Mouse (Mus musculus): Measurements from ENCODE around the gene Ptpn9. TPM values are rescaled to one million over a fixed set of nuclear protein-coding genes. Genes with fewer than 3 reads are reported as not detected.

Ptpn9 gene
- total RNA-seq, 1 experiment = 6.8 TPM

DNA sequence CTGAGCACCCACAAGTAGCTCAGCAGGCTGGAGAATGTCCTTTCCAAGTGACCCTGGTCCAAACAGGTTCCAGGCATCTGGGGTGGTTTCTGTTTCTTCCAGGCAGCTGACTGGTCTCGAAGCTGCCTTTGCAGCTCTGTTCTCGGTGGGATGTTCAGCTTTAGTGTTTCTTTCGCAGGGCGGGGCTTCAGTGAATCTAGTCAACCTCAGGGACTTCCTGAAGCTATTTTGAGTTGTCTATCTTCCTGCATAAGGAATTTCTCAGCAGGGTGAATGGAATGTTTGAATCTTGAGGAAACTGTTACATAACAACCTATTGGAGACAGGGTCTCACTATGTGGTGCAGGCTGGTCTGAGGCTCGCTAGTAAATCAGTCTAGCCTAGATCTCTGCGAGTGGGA is 14.5 kb upstream of the Ptpn9 start:
- Histone ChIP-seq H3K36me3 (ENCODE audit: control insufficient read depth, insufficient read depth, low read length, poor library complexity, severe bottlenecking) (peaks cover 3% of the 10 kb centered on the region), H3K4me3 (ENCODE audit: insufficient read depth in 1 of 2, low read depth in 1 of 2, low read length in 2 of 2, poor library complexity in 1 of 2, severe bottlenecking in 1 of 2) (no peak overlapping the region), H3K9me3 (ENCODE audit: control insufficient read depth, insufficient read depth, low read depth, low read length) (no peaks in the 10 kb centered on the region), H3K9ac (ENCODE audit: insufficient read depth, low read depth, low read length, poor library complexity, severe bottlenecking) (no peak overlapping the region), H3K4me1 (ENCODE audit: control insufficient read depth in 2 of 2, insufficient read depth in 2 of 2, low read length in 2 of 2, poor library complexity in 1 of 2) (0 out of 4 replicates have a peak, but pooled peaks cover 0 to 3% of the 10 kb centered on the region in 2 experiments), H3K27ac (ENCODE audit: insufficient read depth, low read depth, low read length, poor library complexity, severe bottlenecking) (no peak overlapping the region)
- no peak for DNase-seq (ENCODE audit: low read depth, low spot score)
- in situ Hi-C loops (cut with MboI; ENCODE audit: low sequenced_read_pairs in 2 of 2, unreplicated experiment in 2 of 2) = no loop called here
- TF ChIP-seq MAFK (IDR thresholded peaks at IDR 0.05; ENCODE audit: insufficient read depth, low read depth, low read length) (no peak), CHD2 (IDR thresholded peaks at IDR 0.05; ENCODE audit: low read depth, low read length) (no peak), ZC3H11A (IDR thresholded peaks at IDR 0.05; ENCODE audit: borderline replicate concordance, low read depth, low read length) (no peak), HCFC1 (IDR thresholded peaks at IDR 0.05; ENCODE audit: borderline replicate concordance, insufficient read depth, low read length) (no peak), ZNF384 (IDR thresholded peaks at IDR 0.05; ENCODE audit: low read depth, low read length) (no peak)

DNA sequence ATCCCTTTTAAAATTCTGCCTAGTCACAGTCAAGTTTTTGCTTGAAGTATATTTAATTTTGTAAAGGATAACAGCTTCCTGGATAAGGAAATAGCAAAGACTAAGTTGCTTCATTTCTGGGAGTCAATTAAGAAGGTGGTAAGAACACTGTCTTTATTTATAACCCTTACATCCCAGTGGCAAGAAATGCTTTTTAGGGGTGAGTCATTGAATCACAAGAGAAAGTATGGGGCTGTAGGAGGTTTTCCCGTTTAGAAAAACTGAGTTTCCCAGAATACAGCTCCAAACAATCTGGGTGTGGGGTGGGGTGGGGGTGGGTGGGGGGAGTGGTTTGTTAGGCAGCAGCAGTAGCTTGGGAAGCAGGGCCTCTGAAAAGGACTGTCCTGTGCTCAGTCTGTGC is 13.2 kb upstream of the Ptpn9 start:
- peaks cover 3% of the 10 kb centered on the region for H3K36me3 ChIP-seq (ENCODE audit: control insufficient read depth, insufficient read depth, low read length, poor library complexity, severe bottlenecking)
- 0 out of 4 replicates have a peak, but pooled peaks cover 0 to 3% of the 10 kb centered on the region in 2 experiments for H3K4me1 ChIP-seq (ENCODE audit: control insufficient read depth in 2 of 2, insufficient read depth in 2 of 2, low read length in 2 of 2, poor library complexity in 1 of 2)
- H3K4me3 ChIP-seq (ENCODE audit: insufficient read depth in 1 of 2, low read depth in 1 of 2, low read length in 2 of 2, poor library complexity in 1 of 2, severe bottlenecking in 1 of 2) = no peak overlapping the region
- H3K27ac ChIP-seq (ENCODE audit: insufficient read depth, low read depth, low read length, poor library complexity, severe bottlenecking) = no peak overlapping the region
- no peak for DNase-seq (ENCODE audit: low read depth, low spot score)
- TF ChIP-seq HCFC1 (IDR thresholded peaks at IDR 0.05; ENCODE audit: borderline replicate concordance, insufficient read depth, low read length) = no peak
- no peak for TF ChIP-seq ZNF384 (IDR thresholded peaks at IDR 0.05; ENCODE audit: low read depth, low read length)
- TF ChIP-seq MAFK (IDR thresholded peaks at IDR 0.05; ENCODE audit: insufficient read depth, low read depth, low read length) = no peak
- no peak for TF ChIP-seq ZC3H11A (IDR thresholded peaks at IDR 0.05; ENCODE audit: borderline replicate concordance, low read depth, low read length)
- TF ChIP-seq CHD2 (IDR thresholded peaks at IDR 0.05; ENCODE audit: low read depth, low read length) = no peak
- H3K9ac ChIP-seq (ENCODE audit: insufficient read depth, low read depth, low read length, poor library complexity, severe bottlenecking) = no peak overlapping the region
- no peaks in the 10 kb centered on the region for H3K9me3 ChIP-seq (ENCODE audit: control insufficient read depth, insufficient read depth, low read depth, low read length)
- in situ Hi-C loops (cut with MboI; ENCODE audit: low sequenced_read_pairs in 2 of 2, unreplicated experiment in 2 of 2) = no loop called here

DNA sequence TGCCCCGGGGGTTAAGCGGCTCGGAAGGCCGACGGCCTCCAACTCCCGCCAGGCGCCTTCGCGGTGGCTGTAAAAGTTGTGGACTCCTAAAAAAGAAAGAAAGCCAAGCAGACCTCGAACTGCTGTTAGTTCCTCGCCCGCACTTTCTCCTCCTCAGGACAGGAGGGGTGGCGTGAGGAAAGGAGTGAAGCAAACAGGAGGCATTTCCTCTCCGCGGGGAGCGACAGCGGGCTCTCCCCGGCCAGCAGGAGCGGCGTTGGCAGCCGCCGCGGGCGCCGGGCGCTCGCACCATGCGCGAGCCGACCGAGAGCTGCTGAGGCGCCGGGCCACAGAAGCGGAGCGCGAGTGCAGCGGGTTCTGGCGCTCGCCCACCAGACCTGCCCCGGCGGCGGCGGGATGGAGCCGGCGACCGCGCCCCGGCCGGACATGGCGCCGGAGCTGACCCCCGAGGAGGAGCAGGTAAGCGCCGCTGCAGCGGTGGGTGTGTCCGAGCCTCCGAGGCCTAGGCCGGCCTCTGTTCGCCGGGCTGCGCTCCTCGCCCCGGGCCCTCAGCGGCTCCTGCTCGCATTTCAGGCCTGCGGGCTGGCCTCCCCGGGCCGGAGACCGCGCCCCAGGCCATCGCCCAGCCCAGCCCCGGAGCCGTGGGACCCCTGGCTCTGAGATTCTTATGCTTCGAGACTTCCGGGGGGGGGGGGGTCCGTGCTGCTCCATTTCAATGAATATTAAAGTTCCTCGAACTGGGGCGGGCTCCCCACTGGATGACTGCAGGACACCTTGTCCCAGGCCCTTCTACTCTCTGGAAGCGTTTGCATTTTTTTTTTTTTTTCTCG is 690 bp downstream of the Ptpn9 start:
- no peaks in the 10 kb centered on the region for H3K36me3 ChIP-seq (ENCODE audit: control insufficient read depth, insufficient read depth, low read length, poor library complexity, severe bottlenecking)
- H3K27ac ChIP-seq (ENCODE audit: insufficient read depth, low read depth, low read length, poor library complexity, severe bottlenecking) = peak overlapping the region; percentile 54; the same call in 1 of the 2 replicates
- H3K9ac ChIP-seq (ENCODE audit: insufficient read depth, low read depth, low read length, poor library complexity, severe bottlenecking) = peak overlapping the region; percentile 85
- H3K9me3 ChIP-seq (ENCODE audit: control insufficient read depth, insufficient read depth, low read depth, low read length) = no peaks in the 10 kb centered on the region
- peaks cover 2 to 4% of the 10 kb centered on the region in 2 experiments; a peak in 2 of 4 replicates for H3K4me1 ChIP-seq (ENCODE audit: control insufficient read depth in 2 of 2, insufficient read depth in 2 of 2, low read length in 2 of 2, poor library complexity in 1 of 2)
- no peak for DNase-seq (ENCODE audit: low read depth, low spot score)
- in situ Hi-C loops (cut with MboI; ENCODE audit: low sequenced_read_pairs in 2 of 2, unreplicated experiment in 2 of 2) = no loop called here
- TF ChIP-seq ZC3H11A (IDR thresholded peaks at IDR 0.05; ENCODE audit: borderline replicate concordance, low read depth, low read length) (no peak), MAFK (IDR thresholded peaks at IDR 0.05; ENCODE audit: insufficient read depth, low read depth, low read length) (no peak), HCFC1 (IDR thresholded peaks at IDR 0.05; ENCODE audit: borderline replicate concordance, insufficient read depth, low read length) (0 out of 2 replicates have a peak, but pooled peaks have one; percentile 34), ZNF384 (IDR thresholded peaks at IDR 0.05; ENCODE audit: low read depth, low read length) (peak; percentile 57; the same call in 1 of the 2 replicates)
- peak overlapping the region; percentile 78 to 86 for H3K4me3 ChIP-seq (ENCODE audit: insufficient read depth in 1 of 2, low read depth in 1 of 2, low read length in 2 of 2, poor library complexity in 1 of 2, severe bottlenecking in 1 of 2)

DNA sequence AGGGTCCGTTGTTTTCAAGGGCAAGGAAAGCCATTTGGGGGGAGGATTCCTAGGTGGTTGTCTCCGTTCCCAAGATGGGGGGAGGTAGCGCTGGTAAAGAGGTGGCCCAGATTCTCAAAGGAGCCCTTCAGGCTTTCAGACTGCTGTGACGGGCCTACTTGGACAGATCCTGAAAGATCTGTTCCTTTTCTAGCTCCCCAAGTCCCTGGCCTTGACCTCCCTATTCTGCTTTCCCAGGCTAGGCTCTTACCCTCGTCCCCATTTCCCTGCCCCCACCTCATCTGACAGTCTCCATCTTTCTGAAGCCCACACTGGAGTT is 1.3 kb downstream of the Ptpn9 start:
- Histone ChIP-seq H3K36me3 (ENCODE audit: control insufficient read depth, insufficient read depth, low read length, poor library complexity, severe bottlenecking) (no peaks in the 10 kb centered on the region), H3K4me1 (ENCODE audit: control insufficient read depth in 2 of 2, insufficient read depth in 2 of 2, low read length in 2 of 2, poor library complexity in 1 of 2) (peaks cover 2 to 4% of the 10 kb centered on the region in 2 experiments; a peak in 2 of 4 replicates), H3K9ac (ENCODE audit: insufficient read depth, low read depth, low read length, poor library complexity, severe bottlenecking) (peak overlapping the region; percentile 85; the same call in 1 of the 2 replicates), H3K9me3 (ENCODE audit: control insufficient read depth, insufficient read depth, low read depth, low read length) (no peaks in the 10 kb centered on the region), H3K27ac (ENCODE audit: insufficient read depth, low read depth, low read length, poor library complexity, severe bottlenecking) (no peak overlapping the region; the same call in 1 of the 2 replicates), H3K4me3 (ENCODE audit: insufficient read depth in 1 of 2, low read depth in 1 of 2, low read length in 2 of 2, poor library complexity in 1 of 2, severe bottlenecking in 1 of 2) (peak overlapping the region; percentile 78 to 86)
- DNase-seq (ENCODE audit: low read depth, low spot score) = no peak
- no peak for TF ChIP-seq ZC3H11A (IDR thresholded peaks at IDR 0.05; ENCODE audit: borderline replicate concordance, low read depth, low read length)
- no peak for TF ChIP-seq MAFK (IDR thresholded peaks at IDR 0.05; ENCODE audit: insufficient read depth, low read depth, low read length)
- TF ChIP-seq ZNF384 (IDR thresholded peaks at IDR 0.05; ENCODE audit: low read depth, low read length) = no peak; the same call in 1 of the 2 replicates
- no peak for TF ChIP-seq CHD2 (IDR thresholded peaks at IDR 0.05; ENCODE audit: low read depth, low read length)
- no peak for TF ChIP-seq HCFC1 (IDR thresholded peaks at IDR 0.05; ENCODE audit: borderline replicate concordance, insufficient read depth, low read length)
- in situ Hi-C loops (cut with MboI; ENCODE audit: low sequenced_read_pairs in 2 of 2, unreplicated experiment in 2 of 2) = no loop called here
